In genomic region chr9:41153979-41154378, GRCm38 (mm10) we compare ENCODE assay signal across 30 mouse cellular contexts. TPM values are rescaled to one million over a fixed set of nuclear protein-coding genes. Genes with fewer than 3 reads are reported as not detected.
A peak's percentile ranks its signal among the peaks of the same experiment; 100 is the strongest.
DNase-seq lines count a peak whose midpoint lies in the region; ATAC-seq and TF ChIP-seq lines count a peak whose summit lies in the region.
"Had no signal": no experiment of that assay in that cellular context is flagged by ENCODE, and none has a peak within 500 bp of the region (broad histone marks: within the 10 kb centered on the region; RNA-seq: fewer than 3 reads in every experiment).

No protein-coding gene starts in this region.

- H3K9me3 ChIP-seq in heart, embryonic 13.5 days = no peaks in the 10 kb centered on the region
- no peaks in the 10 kb centered on the region for H3K9me3 ChIP-seq in megakaryocyte, embryonic 14.5 days
- no peaks in the 10 kb centered on the region for H3K9me3 ChIP-seq in forebrain, embryonic 12.5 days
- H3K9me3 ChIP-seq: embryonic facial prominence, embryonic 13.5 days; hindbrain, embryonic 15.5 days; intestine, embryonic 15.5 days; limb, embryonic 12.5 days; liver, embryonic 13.5 days; midbrain, embryonic 13.5 days had no signal

- WGBS in heart, embryonic 13.5 days = 63% methylated on average over 1 of the region's 1 CpGs
- 55% methylated on average over 1 of the region's 1 CpGs for WGBS in macrophage (ENCODE audit: missing documents)
- whole genome bisulfite sequencing in forebrain, embryonic 12.5 days = 78% methylated on average over 1 of the region's 1 CpGs

- TF ChIP-seq POLR2A in bone marrow macrophage, adult 2 months (IDR thresholded peaks at IDR 0.05; ENCODE audit: borderline replicate concordance, low read depth, low read length) = no peak

- H3K27ac ChIP-seq in heart, embryonic 13.5 days (replicated peaks) = no peak overlapping the region
- H3K27ac ChIP-seq in bone marrow macrophage, adult 2 months (ENCODE audit: insufficient read depth, low read depth, low read length) = peak overlapping the region; percentile 95
- peak overlapping the region; percentile 96 for H3K27ac ChIP-seq in macrophage
- H3K27ac ChIP-seq in forebrain, embryonic 12.5 days = no peak overlapping the region
- H3K27ac ChIP-seq: embryonic facial prominence, embryonic 13.5 days; hindbrain, embryonic 15.5 days; intestine, embryonic 15.5 days; limb, embryonic 12.5 days; midbrain, embryonic 13.5 days; stomach, postnatal 0 days had no signal

- peaks cover 78% of the 10 kb centered on the region for H3K79me2 ChIP-seq in macrophage (ENCODE audit: inconsistent target)

- ATAC-seq in heart, embryonic 13.5 days (ENCODE audit: extremely low read depth, insufficient number of reproducible peaks, low FRiP score, low TSS enrichment) = no peak
- ATAC-seq in megakaryocyte, adult 5-6 weeks (ENCODE audit: poor library complexity, severe bottlenecking) = no peak
- no peak for ATAC-seq in forebrain, embryonic 12.5 days (ENCODE audit: low FRiP score)
- ATAC-seq: intestine, embryonic 15.5 days; midbrain, embryonic 13.5 days had no signal

- H3K4me2 ChIP-seq in heart, embryonic 13.5 days = no peak overlapping the region
- H3K4me2 ChIP-seq in forebrain, embryonic 12.5 days = no peak overlapping the region
- H3K4me2 ChIP-seq: embryonic facial prominence, embryonic 13.5 days; heart, embryonic 11.5 days; hindbrain, embryonic 15.5 days; intestine, embryonic 15.5 days; limb, embryonic 12.5 days; midbrain, embryonic 13.5 days had no signal

- H3K36me3 ChIP-seq in heart, embryonic 13.5 days = no peaks in the 10 kb centered on the region
- peaks cover 55% of the 10 kb centered on the region for H3K36me3 ChIP-seq in megakaryocyte, embryonic 14.5 days (replicated peaks; ENCODE audit: low read length)
- H3K36me3 ChIP-seq in macrophage (ENCODE audit: inconsistent target) = no peaks in the 10 kb centered on the region
- no peaks in the 10 kb centered on the region for H3K36me3 ChIP-seq in forebrain, embryonic 12.5 days (replicated peaks)
- H3K36me3 ChIP-seq: embryonic facial prominence, embryonic 13.5 days; hindbrain, embryonic 15.5 days; intestine, embryonic 15.5 days; limb, embryonic 12.5 days; liver, embryonic 13.5 days; midbrain, embryonic 13.5 days had no signal

- peaks cover 64% of the 10 kb centered on the region for H3K4me1 ChIP-seq in heart, embryonic 13.5 days
- peaks cover 85% of the 10 kb centered on the region for H3K4me1 ChIP-seq in megakaryocyte, embryonic 14.5 days
- H3K4me1 ChIP-seq in bone marrow macrophage, adult 2 months (ENCODE audit: control insufficient read depth, insufficient read depth, low read length) = peaks cover 66% of the 10 kb centered on the region
- H3K4me1 ChIP-seq in forebrain, embryonic 12.5 days = peaks cover 27% of the 10 kb centered on the region

- no peak overlapping the region for H3K4me3 ChIP-seq in heart, embryonic 13.5 days
- peak overlapping the region; percentile 88 for H3K4me3 ChIP-seq in megakaryocyte, embryonic 14.5 days (replicated peaks)
- H3K4me3 ChIP-seq in bone marrow macrophage, adult 2 months (ENCODE audit: insufficient read depth, low read length) = peak overlapping the region; percentile 24; the same call in 1 of the 2 replicates
- H3K4me3 ChIP-seq in macrophage (ENCODE audit: inconsistent target) = no peak overlapping the region
- H3K4me3 ChIP-seq in forebrain, embryonic 12.5 days (replicated peaks) = no peak overlapping the region
- H3K4me3 ChIP-seq: embryonic facial prominence, embryonic 13.5 days; hindbrain, embryonic 15.5 days; intestine, embryonic 15.5 days; limb, embryonic 12.5 days; liver, embryonic 13.5 days; midbrain, embryonic 13.5 days had no signal

- no peak for TF ChIP-seq CTCF in bone marrow macrophage, adult 2 months (IDR thresholded peaks at IDR 0.05; ENCODE audit: low read depth, low read length)

- H3K9ac ChIP-seq in heart, embryonic 13.5 days = 0 out of 2 replicates have a peak overlapping the region, but pooled peaks have one; percentile 61
- H3K9ac ChIP-seq in forebrain, embryonic 12.5 days = no peak overlapping the region
- H3K9ac ChIP-seq: embryonic facial prominence, embryonic 13.5 days; hindbrain, embryonic 15.5 days; intestine, embryonic 15.5 days; limb, embryonic 12.5 days; midbrain, embryonic 13.5 days had no signal

- peaks cover 13% of the 10 kb centered on the region; the same call in 1 of the 2 replicates for H3K27me3 ChIP-seq in heart, embryonic 13.5 days (replicated peaks)
- no peaks in the 10 kb centered on the region for H3K27me3 ChIP-seq in megakaryocyte, embryonic 14.5 days (replicated peaks)
- H3K27me3 ChIP-seq in forebrain, embryonic 12.5 days = peaks cover 32% of the 10 kb centered on the region
- H3K27me3 ChIP-seq: CH12.LX; hindbrain, embryonic 15.5 days had no signal

- DNase-seq in heart, adult 18-20 months = no peak
- DNase-seq in cerebellum, postnatal 36 days = no peak
- DNase-seq: adrenal gland, adult 8-10 months; cerebellum, adult 11 months; cerebellum, adult 9-10 months; gastrocnemius, postnatal 10 days; kidney, adult 8-10 months; kidney, postnatal 10 days; layer of hippocampus, adult 9-11 months; liver, embryonic 13.5 days; lung, adult 2 months; lung, postnatal 14 days; retina, postnatal 1 day; right cerebral cortex, postnatal 14 days; thymus, adult 18-20 months; thymus, postnatal 36 days had no signal

RNA-seq across cellular contexts. Expression of gene Ubash3b, which starts 7.5 kb away (rescaled TPM):
- polyA plus RNA-seq in heart, embryonic 13.5 days (2015; fragmentation: Nextera tagmentation; extraction: Ambion mirVana) = 8.5 and 9.3 TPM in 2 replicates
- 1 to 10 TPM in 1 of 2 experiments, under 1 TPM in 1; 0.89 to 1.5 TPM for total RNA-seq in heart, adult 18-20 months (2021)
- 85.5 and 255 TPM in 2 replicates for polyA plus RNA-seq in megakaryocyte, embryonic 14.5 days (2012; ENCODE audit: insufficient read depth, low replicate concordance)
- total RNA-seq in megakaryocyte, adult 5-6 weeks (2015) = 21.6 and 26.5 TPM in 2 replicates
- 14.8 and 15.1 TPM in 2 replicates for total RNA-seq in megakaryocyte, adult 5-6 weeks (2017)
- 17.9 and 19.7 TPM in 2 replicates for polyA plus RNA-seq in bone marrow macrophage, adult 2 months (2012; ENCODE audit: insufficient read depth, insufficient read length, missing spikeins)
- 10 to 100 TPM; 11.3 to 61.6 (median 22.4) TPM for total RNA-seq in macrophage (2018; cell fraction: chromatin; rRNA removed)
- total RNA-seq in macrophage (2018; cell fraction: cytosol; rRNA removed) = 10 to 100 TPM; 10.5 to 20.6 (median 14.8) TPM
- total RNA-seq in macrophage (2018; cell fraction: nucleus; rRNA removed) = 10 to 100 TPM; 11.8 to 66.8 (median 19.8) TPM
- 7.7 to 26.7 TPM (median 10.3 TPM) in 3 replicates for polyA plus RNA-seq in macrophage (2018)
- 8.1 and 9.9 TPM in 2 replicates for polyA plus RNA-seq in forebrain, embryonic 12.5 days (2016; fragmentation: Nextera tagmentation; extraction: Ambion mirVana)

Comparison
In these comparisons a context has a peak if more than half of its experiments do, and no peak if none do; other contexts are left out.
1. H3K27ac ChIP-seq: peak in bone marrow macrophage, adult 2 months (single experiment) and macrophage (single experiment); none in heart, embryonic 13.5 days (single experiment) and forebrain, embryonic 12.5 days (single experiment).
2. H3K4me3 ChIP-seq: peak in megakaryocyte, embryonic 14.5 days (single experiment) and bone marrow macrophage, adult 2 months (single experiment); none in heart, embryonic 13.5 days (single experiment), macrophage (single experiment) and forebrain, embryonic 12.5 days (single experiment).